Mouse (Mus musculus): ENCODE measurements at regions not wholly inside any gene's neighbourhood (a gene's known extent, or its start where the extent isn't known, plus 50 kb on each side); places are given as distances from the start of the nearest gene placed in this dataset.

- TF ChIP-seq CTCF (IDR thresholded peaks at IDR 0.05; ENCODE audit: low read depth, low read length) (no peak), POLR2A (IDR thresholded peaks at IDR 0.05; ENCODE audit: extremely low read depth, insufficient read depth, low read length) (no peak)
Observed at GRCm38 (mm10) chr8:34482676-34483075, 371.1 kb upstream of the Gm10131 start.
